Mouse (Mus musculus): Measurements from ENCODE around the gene Tgds. TPM values are rescaled to one million over a fixed set of nuclear protein-coding genes. Genes with fewer than 3 reads are reported as not detected.
"Not testable (repeated sequence)": the region's sequence is repeated elsewhere in the genome, so short reads cannot be mapped to it uniquely, and the experiment has no call there.

The Tgds gene
- polyA plus RNA-seq, 1 experiment: 14.9 TPM

- DNase-seq (ENCODE audit: low read depth): peak; percentile 36
Observed at GRCm38 (mm10) chr14:118136744-118137452, 4.3 kb upstream of the Tgds start, which contains the start of gene Gpr180. Gene Gpr180, plus strand, starts transcription at chr14:118137158.

DNA sequence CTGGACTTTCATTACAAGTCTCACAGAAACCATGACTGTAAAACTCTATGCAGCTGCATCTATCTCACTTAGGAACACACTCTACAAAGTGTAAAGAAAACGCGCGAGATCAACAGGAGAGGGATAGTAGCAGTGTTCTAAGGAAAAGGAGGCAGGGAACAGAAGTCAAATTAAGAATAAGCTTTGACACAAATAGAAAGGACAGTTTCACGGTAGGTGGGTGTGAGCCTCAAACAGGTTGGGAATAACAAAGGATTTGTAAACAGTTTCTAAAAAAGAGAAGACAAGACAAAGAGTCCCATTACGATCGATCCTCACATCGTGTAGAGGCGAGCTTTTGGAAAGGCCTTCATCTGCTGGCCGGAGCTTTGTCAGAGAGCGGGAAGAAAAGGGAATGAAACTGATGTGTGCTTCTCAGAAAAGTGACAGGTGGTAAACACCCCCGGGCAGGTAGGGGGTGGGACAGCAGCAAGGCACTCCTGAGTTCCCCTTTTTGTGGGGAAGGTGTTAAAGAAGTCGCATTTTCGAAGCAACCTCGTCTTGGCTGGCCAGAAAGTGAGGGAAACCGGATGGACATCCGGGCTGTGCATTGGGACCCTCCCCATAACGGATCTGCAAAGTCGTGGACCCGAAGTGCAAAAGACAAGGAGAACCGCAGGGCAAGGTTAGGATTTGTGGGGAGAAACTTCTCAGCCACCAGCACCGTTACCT is 469 bp downstream of the Tgds start:
- DNase-seq (ENCODE audit: low read depth): no peak

GRCm38 (mm10) chr14:118131472-118131871 is 1.1 kb downstream of the Tgds start:
- no peak for DNase-seq (ENCODE audit: low read depth)

- no peak for DNase-seq (ENCODE audit: low read depth)
Observed at GRCm38 (mm10) chr14:118126301-118126700, 6.3 kb downstream of the Tgds start.

- DNase-seq (ENCODE audit: low read depth): no peak
Observed at GRCm38 (mm10) chr14:118124771-118125170, 7.8 kb downstream of the Tgds start.

GRCm38 (mm10) chr14:118124129-118124528 is 8.4 kb downstream of the Tgds start:
- DNase-seq (ENCODE audit: low read depth): no peak

GRCm38 (mm10) chr14:118113116-118113515 is 19.4 kb downstream of the Tgds start:
- no peak for DNase-seq (ENCODE audit: low read depth)

- not testable (repeated sequence) for DNase-seq (ENCODE audit: low read depth)
Observed at GRCm38 (mm10) chr14:118107479-118107878, 25.1 kb downstream of the Tgds start.

GRCm38 (mm10) chr14:118101227-118101990 is 31.1 kb downstream of the Tgds start:
- no peak for DNase-seq (ENCODE audit: low read depth)

GRCm38 (mm10) chr14:118098265-118098664 is 34.3 kb downstream of the Tgds start:
- DNase-seq (ENCODE audit: low read depth): no peak

- DNase-seq (ENCODE audit: low read depth): peak; percentile 4
Observed at GRCm38 (mm10) chr14:118089806-118090392, 42.7 kb downstream of the Tgds start.

DNA sequence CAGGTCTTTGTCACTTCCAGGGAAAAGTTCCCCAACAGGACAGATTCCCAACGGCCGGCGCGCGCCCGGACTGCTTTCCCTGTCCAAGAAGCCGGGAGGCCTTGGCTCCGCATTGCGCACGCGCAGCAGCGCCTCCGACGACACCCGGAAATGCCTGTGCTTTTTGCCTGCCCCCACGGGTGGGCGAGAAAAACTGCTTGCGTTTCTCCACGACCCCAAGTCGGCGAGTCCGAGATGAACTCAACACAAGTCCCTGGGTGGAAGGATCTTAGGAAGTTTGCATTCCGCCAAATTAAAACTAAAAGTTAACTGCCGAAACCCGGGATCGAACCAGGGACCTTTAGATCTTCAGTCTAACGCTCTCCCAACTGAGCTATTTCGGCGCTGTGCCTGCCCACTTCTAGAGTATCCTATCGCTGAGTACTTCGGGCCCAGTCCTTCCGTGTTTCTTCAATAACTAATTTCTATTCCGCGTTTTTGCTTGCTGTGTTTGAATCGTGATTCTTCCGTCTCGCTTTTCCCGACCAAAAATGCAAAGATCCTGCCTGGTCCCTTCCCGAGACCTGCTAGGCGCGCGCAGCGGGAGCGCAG is 43.2 kb downstream of the Tgds start:
- peak; percentile 20 for DNase-seq (ENCODE audit: low read depth)

DNA sequence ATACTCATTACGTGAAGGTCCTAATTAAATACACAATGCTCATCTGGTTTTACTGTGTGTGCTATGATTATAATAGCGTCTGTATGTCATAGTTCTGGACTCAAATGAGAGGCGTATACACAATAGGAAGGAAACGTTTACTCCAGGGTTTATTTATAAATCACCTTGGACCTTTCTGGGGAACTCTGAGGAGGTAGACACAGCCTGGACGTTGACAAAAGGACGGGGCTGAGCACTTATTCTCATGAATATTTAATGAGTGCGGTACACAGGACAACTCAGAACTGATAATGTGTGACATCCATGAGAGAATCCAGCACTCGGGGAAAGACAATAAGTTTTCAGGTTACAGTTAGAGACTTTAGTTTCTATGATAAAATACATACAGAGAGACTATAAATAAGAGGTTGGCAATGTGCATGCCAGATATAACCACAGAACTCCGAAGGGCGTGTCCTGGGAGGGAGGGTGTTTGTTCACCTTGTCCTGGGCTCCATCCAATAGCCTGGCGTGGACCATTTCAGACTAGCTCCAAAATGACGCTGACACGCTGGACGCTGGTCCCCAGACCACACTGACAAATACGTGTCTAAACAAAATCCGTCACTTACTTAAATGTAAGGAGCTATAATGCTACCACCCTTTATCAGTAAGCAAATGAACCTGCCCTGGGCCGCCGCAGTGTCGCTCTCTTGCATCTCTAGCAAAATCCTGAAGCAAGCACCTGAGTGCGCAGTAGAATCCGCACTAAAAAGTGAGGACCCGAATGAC is 43.9 kb downstream of the Tgds start:
- DNase-seq (ENCODE audit: low read depth): peak; percentile 4

DNA sequence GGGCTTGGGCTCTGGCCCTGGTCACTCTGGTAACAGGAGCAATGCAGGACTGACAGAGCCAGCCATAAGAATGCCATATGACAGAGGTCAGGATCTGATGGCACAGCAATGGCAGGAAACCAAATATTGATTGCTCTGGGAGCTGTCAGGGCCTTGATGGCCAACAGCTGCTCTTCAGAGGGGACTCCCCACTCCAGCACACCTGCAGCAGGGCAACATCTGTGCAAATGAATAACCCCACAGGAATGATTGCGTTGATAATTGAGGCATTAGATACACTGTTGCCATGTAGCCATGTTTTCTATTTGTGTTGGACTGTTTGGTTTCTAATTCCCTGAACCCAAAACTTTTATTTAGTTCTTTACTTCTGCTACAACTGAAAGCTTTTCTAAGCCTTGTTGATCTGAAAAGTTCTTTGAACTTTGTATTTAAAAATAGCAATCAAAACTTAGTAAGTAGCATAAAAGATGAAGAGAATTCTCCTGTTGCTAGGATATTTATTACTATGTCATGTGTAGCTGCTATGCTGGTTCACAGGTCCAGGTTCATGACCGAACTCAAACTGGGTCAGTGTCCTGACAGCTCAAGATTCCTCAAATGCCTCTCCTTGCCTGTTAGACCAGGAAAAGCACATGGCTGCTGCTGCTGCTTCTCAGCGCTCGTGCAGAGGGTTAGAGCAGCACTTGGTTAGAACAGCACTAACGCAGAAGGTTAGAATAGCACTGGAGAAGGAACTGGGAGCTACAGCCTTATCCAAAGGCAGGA is 46.1 kb downstream of the Tgds start:
- DNase-seq (ENCODE audit: low read depth): no peak

DNA sequence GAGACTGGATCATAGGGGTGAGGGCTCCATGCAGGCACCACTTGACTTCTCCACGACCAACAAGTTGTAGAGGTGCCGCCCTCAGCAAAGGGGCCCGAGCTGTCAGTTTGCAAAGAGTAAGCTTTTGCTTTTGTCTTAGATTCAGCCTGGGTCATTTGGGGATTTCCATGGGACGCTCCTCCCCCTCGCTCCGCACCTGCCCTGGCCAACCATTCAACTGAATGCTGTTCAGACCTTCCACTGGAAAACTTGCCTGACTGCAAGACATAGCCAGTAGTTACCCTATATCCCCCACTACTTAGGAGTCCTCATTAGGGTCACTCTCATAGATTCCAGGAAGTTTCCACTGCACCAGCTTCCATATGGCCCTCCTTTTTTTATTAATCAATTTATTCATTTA is 48.7 kb downstream of the Tgds start:
- no peak for DNase-seq (ENCODE audit: low read depth)

DNA sequence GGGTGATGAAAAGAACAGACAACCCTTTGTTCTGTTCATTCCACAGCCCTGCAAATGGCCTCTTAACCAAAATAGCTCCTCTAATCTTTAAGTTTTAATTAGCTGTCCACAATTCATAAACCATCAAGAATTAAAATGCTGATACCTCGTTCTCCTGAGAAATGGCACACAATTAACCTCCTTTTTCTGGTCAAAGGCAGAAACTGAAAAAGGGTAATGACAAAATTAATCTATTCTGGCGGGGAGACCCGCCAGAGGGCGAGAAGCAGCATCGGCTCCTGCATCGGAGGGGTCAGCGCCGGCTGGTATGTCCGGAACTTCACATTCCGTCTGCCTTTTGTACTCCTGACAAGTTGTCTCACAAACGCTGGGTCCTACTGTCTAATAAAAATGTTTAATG is 51.9 kb downstream of the Tgds start:
- DNase-seq (ENCODE audit: low read depth): no peak

DNA sequence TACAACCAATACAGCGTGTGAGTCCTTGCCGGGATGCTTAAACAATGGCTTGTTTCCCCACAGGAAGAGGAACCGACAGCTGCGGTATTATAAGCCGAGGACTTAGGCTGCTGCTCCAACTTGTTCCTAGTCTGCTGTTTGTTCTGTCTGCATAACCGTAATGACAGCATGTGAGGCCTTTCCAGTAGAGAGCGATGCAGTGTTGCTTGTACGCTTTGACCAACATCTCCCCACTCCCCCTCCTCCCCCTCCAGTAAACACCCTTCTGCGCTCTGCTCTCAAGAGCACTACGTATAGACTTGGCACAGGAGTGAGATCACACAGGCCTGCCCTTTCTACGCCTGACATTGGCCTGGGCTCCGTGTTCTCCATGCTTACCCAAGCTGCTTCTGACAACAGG is 62.5 kb downstream of the Tgds start:
- no peak for DNase-seq (ENCODE audit: low read depth)

DNA sequence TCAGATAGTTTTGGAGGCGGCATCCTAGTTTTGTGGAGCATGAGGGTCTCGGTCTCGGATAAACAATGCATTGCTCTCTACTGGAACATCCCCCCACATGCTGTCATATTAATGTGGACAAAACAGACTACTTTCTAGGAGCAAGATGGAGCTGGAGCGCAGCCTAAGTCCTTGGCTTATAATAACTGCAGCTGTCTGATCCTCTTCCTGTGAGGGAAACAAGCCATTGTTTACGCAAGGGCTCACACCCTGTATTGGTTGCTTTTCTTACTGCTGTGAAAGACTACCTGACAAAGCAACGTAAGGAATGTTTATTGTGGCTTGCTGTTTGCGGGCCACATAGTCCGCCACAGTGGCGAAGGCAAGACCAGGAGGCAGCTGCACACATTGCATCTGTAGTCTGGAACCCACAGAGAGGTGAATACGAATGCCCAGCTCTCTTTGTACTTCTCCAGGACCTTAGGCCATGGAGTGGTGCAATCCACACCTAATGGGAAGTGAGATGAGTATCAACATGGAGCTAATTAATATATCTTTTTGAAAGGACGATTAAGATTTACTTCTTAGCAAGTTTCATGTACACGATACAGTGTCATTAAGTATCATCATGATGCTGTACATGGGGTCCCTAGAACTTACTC is 63.0 kb downstream of the Tgds start:
- no peak for DNase-seq (ENCODE audit: low read depth)
